Mouse (Mus musculus) heart, postnatal 0 days (tissue): ENCODE measurements around the gene Cmtr1. TPM values are rescaled to one million over a fixed set of nuclear protein-coding genes. Genes with fewer than 3 reads are reported as not detected.
A peak's percentile ranks its signal among the peaks of the same experiment; 100 is the strongest.

ENCODE experiments used
- ATAC-seq: fragments of 200-750 bp; cut with Nextera tagmentation; 2 replicates; pipeline ENCODE4 v1.8.0; 2017; ENCODE audit warnings: low read depth, moderate number of reproducible peaks, moderate library complexity; ENCODE audit not compliant: insufficient read depth
- DNase-seq: peaks from one replicate; pipeline ENCODE4 v3.0.0-alpha.2; 2016; ENCODE audit warnings: low spot score
- H3K27ac ChIP-seq: fragments of 300-500 bp; sonication (generic); 2 replicates; pipeline ENCODE4 v1.5.1; 2014; ENCODE audit warnings: low read depth, mild to moderate bottlenecking
- H3K27me3 ChIP-seq: fragments of 300-500 bp; sonication (generic); 2 replicates; pipeline ENCODE4 v1.6.1; 2014; ENCODE audit warnings: low read length, mixed read lengths; ENCODE audit not compliant: control insufficient read depth, insufficient read depth
- H3K36me3 ChIP-seq: fragments of 300-500 bp; sonication (generic); replicated peaks from 2 replicates; pipeline ENCODE4 v1.6.1; 2014; ENCODE audit warnings: low read length, mixed read lengths; ENCODE audit not compliant: control insufficient read depth, insufficient read depth
- H3K4me1 ChIP-seq: fragments of 300-500 bp; sonication (generic); 2 replicates; pipeline ENCODE4 v1.6.1; 2014; ENCODE audit warnings: antibody characterized with exemption; ENCODE audit not compliant: control insufficient read depth, insufficient read depth
- H3K4me2 ChIP-seq: fragments of 300-500 bp; sonication (generic); 2 replicates; pipeline ENCODE4 v1.6.1; 2014; ENCODE audit warnings: low read depth, mild to moderate bottlenecking, low read length, moderate library complexity
- H3K4me3 ChIP-seq: fragments of 300-500 bp; sonication (generic); 2 replicates; pipeline ENCODE4 v1.5.1; 2014; ENCODE audit warnings: low read depth, low read length
- H3K9ac ChIP-seq: fragments of 300-500 bp; sonication (generic); replicated peaks from 2 replicates; pipeline ENCODE4 v1.6.1; 2014; ENCODE audit warnings: low read depth, low read length, mixed read lengths
- H3K9me3 ChIP-seq: fragments of 300-500 bp; sonication (generic); replicated peaks from 2 replicates; pipeline ENCODE4 v1.6.1; 2016; ENCODE audit warnings: low read length; ENCODE audit not compliant: control insufficient read depth
- CTCF ChIP-seq: IDR thresholded peaks from 2 replicates; pipeline ENCODE4 v1.5.1; 2016; ENCODE audit warnings: antibody characterized with exemption, control low read depth, low read depth
- EP300 ChIP-seq: IDR thresholded peaks from 2 replicates; pipeline ENCODE4 v1.6.1; 2016; ENCODE audit warnings: antibody characterized with exemption, low read depth
- WGBS: fragments of 180-500 bp; shearing (Covaris S2); extraction: QIAGEN DNeasy Blood & Tissue Kit; methylation state at CpG from one replicate; pipeline ENCODE4 v1.1.7; 2014; 5-methylcytosine and 5-hydroxymethylcytosine counted together
- polyA plus RNA-seq: library from polyadenylated mRNA; unstranded; fragments of >200 nt; fragmentation: Nextera tagmentation; extraction: Ambion mirVana; gene quantifications from 2 replicates; pipeline ENCODE4 v1.2.1, GENCODE M21; 2015
- total RNA-seq: library from RNA; depleted of rRNA; stranded (reverse); fragments of >200 nt; gene quantifications from 2 replicates; pipeline ENCODE4 v1.2.3, GENCODE M21; 2014; ENCODE audit warnings: low replicate concordance

Gene Cmtr1
- total and polyA plus RNA-seq, 2 experiments from 2014 or later, result 72.9 to 81.4 TPM

- WGBS, result 69% methylated on average over 12 of the region's 12 CpGs
- 0 out of 2 replicates have a peak overlapping the region, but pooled peaks have one; percentile 28 for H3K27ac ChIP-seq
Measured at GRCm38 (mm10) chr17:29731266-29731952, 71.0 kb downstream of the Cmtr1 start.

GRCm38 (mm10) chr17:29731953-29732325 is 71.5 kb downstream of the Cmtr1 start:
- H3K36me3 ChIP-seq, result no peaks in the 10 kb centered on the region
- TF ChIP-seq EP300 (no peak), CTCF (no peak)
- WGBS, result 72% methylated on average over 6 of the region's 6 CpGs
- H3K4me1 ChIP-seq, result peaks cover 12% of the 10 kb centered on the region
- no peaks in the 10 kb centered on the region for H3K9me3 ChIP-seq
- H3K4me2 ChIP-seq, result no peak overlapping the region
- ATAC-seq, result no peak
- H3K27me3 ChIP-seq, result no peaks in the 10 kb centered on the region
- no peak overlapping the region for H3K4me3 ChIP-seq
- H3K27ac ChIP-seq, result no peak overlapping the region
- DNase-seq, result no peak
- no peak overlapping the region for H3K9ac ChIP-seq

More at GRCm38 (mm10) chr17:29731266-29731952, 71.0 kb downstream of the Cmtr1 start:
- H3K9me3 ChIP-seq, result no peaks in the 10 kb centered on the region
- no peak overlapping the region for H3K4me3 ChIP-seq
- H3K4me1 ChIP-seq, result peaks cover 12% of the 10 kb centered on the region
- H3K9ac ChIP-seq, result no peak overlapping the region
- DNase-seq, result no peak
- TF ChIP-seq CTCF, result no peak
- no peak for TF ChIP-seq EP300
- no peak overlapping the region for H3K4me2 ChIP-seq
- H3K36me3 ChIP-seq, result no peaks in the 10 kb centered on the region
- ATAC-seq, result no peak
- no peaks in the 10 kb centered on the region for H3K27me3 ChIP-seq

GRCm38 (mm10) chr17:29732522-29732921 is 72.1 kb downstream of the Cmtr1 start:
- Histone ChIP-seq H3K4me3 (no peak overlapping the region), H3K4me2 (no peak overlapping the region), H3K36me3 (no peaks in the 10 kb centered on the region), H3K9me3 (no peaks in the 10 kb centered on the region), H3K27me3 (no peaks in the 10 kb centered on the region), H3K27ac (no peak overlapping the region), H3K4me1 (peaks cover 12% of the 10 kb centered on the region), H3K9ac (no peak overlapping the region)
- DNase-seq (no peak), ATAC-seq (no peak)
- 72% methylated on average over 2 of the region's 2 CpGs for WGBS
- TF ChIP-seq CTCF (no peak), EP300 (no peak)

GRCm38 (mm10) chr17:29736448-29737014 is 76.1 kb downstream of the Cmtr1 start:
- TF ChIP-seq EP300 (no peak), CTCF (no peak)
- no peaks in the 10 kb centered on the region for H3K9me3 ChIP-seq
- no peak for DNase-seq
- H3K27me3 ChIP-seq, result no peaks in the 10 kb centered on the region
- no peak for ATAC-seq
- H3K36me3 ChIP-seq, result no peaks in the 10 kb centered on the region
- H3K27ac ChIP-seq, result peak overlapping the region; percentile 4; the same call in 1 of the 2 replicates
- H3K4me1 ChIP-seq, result peaks cover 13% of the 10 kb centered on the region; the same call in 1 of the 2 replicates
- H3K9ac ChIP-seq, result no peak overlapping the region
- 35% methylated on average over 15 of the region's 15 CpGs for WGBS
- no peak overlapping the region for H3K4me3 ChIP-seq
- no peak overlapping the region for H3K4me2 ChIP-seq

- 17% methylated on average over 21 of the region's 22 CpGs for WGBS
- H3K4me1 ChIP-seq, result peaks cover 13% of the 10 kb centered on the region; the same call in 1 of the 2 replicates
- peak; percentile 57 for TF ChIP-seq CTCF
- no peak for TF ChIP-seq EP300
- no peak overlapping the region for H3K9ac ChIP-seq
- no peak overlapping the region for H3K4me3 ChIP-seq
- no peak overlapping the region for H3K27ac ChIP-seq
- H3K27me3 ChIP-seq, result no peaks in the 10 kb centered on the region
- H3K4me2 ChIP-seq, result peak overlapping the region; percentile 22; the same call in 1 of the 2 replicates
- H3K36me3 ChIP-seq, result no peaks in the 10 kb centered on the region
- peak; percentile 87 for ATAC-seq
- DNase-seq, result peak; percentile 89
- H3K9me3 ChIP-seq, result no peaks in the 10 kb centered on the region
Measured at GRCm38 (mm10) chr17:29737849-29738804, 77.7 kb downstream of the Cmtr1 start.
